Mouse (Mus musculus): ENCODE data around the gene Smc4.
"Not testable (repeated sequence)": the region's sequence is repeated elsewhere in the genome, so short reads cannot be mapped to it uniquely, and the experiment has no call there.

The Smc4 gene

GRCm38 (mm10) chr3:69017181-69017580, 12.6 kb downstream of the Smc4 start:
- no peak for DNase-seq (ENCODE audit: low spot score in 2 of 2)

DNA sequence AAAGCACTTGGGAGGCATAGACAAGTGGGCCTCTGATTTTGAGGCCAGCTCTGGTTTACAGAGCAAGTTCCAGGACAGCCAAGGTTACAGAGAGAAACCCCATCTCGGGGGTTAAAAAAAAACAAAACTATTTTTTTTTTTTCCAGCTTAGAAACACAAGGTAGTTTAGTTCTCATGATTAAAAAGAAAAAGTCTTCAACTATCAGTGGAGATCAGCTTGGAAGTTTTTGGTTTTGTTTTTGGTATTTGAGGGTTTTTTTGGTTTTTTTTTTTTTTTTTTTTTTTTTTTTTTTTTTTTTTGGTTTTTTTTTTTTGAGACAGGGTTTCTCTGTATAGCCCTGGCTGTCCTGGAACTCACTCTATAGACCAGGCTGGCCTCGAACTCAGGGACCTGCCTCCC, 14.1 kb downstream of the Smc4 start:
- DNase-seq (ENCODE audit: low spot score in 2 of 2): not testable (repeated sequence)

DNA sequence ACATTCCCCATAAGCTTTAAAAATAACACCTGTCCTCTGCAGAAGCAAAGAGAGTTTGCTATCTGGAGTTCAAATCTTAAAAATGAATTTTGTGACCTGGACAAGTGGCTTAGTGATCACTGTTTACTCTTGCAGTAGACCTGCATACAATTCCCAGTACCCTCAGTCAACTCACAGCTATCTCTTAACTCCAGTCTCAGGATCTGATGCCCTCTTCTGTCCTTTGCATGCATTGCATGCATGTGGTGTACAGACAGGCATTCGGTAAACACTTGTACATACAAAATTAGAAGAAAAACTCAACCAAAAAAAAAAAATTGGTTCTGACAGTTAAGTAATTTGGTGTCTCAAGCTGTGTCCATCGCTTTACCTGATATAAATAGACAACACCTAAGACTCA, 15.7 kb downstream of the Smc4 start:
- no peak for DNase-seq (ENCODE audit: low spot score in 2 of 2)

GRCm38 (mm10) chr3:69020764-69021163, 16.2 kb downstream of the Smc4 start:
- no peak for DNase-seq (ENCODE audit: low spot score in 2 of 2)

DNA sequence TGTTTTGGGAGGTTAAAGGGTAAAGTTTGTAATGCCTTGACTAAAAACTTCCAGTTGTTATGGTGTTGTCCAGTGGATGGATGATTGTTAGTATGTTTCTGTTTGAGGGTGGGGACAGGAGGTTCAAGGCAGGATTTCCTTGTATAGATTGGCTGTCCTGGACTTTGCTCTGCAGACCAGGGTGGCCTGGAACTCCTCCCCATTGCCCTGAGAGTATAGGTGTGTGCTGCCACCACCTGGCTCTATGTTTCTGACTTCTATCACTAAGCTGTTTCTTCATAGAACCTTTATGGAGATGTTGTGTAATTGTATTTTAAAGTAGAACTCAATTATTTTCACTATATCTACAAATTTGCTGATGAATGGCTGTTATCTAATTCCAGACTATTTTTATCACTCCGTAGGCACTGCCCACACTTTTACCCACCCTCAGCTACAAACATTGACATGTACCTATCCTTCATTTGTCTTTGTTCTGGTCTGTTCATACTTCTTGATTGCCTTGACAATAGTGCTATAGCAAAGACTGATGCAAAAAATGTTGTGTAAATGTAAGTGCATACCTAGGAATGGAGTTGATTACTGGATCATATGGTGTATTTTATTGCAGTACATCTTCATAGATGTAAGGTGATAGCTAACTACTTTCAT, 21.7 kb downstream of the Smc4 start:
- DNase-seq (ENCODE audit: low spot score in 2 of 2): no peak

DNA sequence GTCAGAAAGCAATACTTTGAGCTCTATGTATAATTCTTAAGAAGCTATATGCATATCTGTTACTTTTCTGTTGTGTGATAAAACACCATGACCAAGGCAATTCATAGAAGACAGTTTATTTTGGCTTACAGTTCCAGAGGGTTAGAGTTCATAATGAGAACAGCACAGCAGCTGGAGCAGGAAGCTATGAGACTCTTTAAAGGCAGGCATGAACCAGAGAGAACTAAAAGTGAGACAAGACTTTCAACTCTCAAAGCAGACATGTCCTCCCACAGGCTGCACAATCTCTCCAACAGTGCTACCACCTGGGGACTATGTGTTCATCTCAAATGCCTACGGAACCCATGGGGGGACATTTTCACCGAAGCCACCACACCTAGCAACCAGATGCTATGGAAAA, 35.6 kb downstream of the Smc4 start:
- no peak for DNase-seq (ENCODE audit: low spot score in 2 of 2)

- DNase-seq (ENCODE audit: low spot score in 2 of 2): no peak
These were observed 36.8 kb downstream of the Smc4 start for GRCm38 (mm10) chr3:69041298-69041697.

- no peak for DNase-seq (ENCODE audit: low spot score in 2 of 2)
These were observed 39.6 kb downstream of the Smc4 start for GRCm38 (mm10) chr3:69044167-69044591.

GRCm38 (mm10) chr3:69044645-69045399, 40.3 kb downstream of the Smc4 start, which contains the start of gene Trim59:
TSS of gene Trim59 (minus strand) at chr3:69044755.
- DNase-seq (ENCODE audit: low spot score in 2 of 2): peak; percentile 74 to 79

GRCm38 (mm10) chr3:69045400-69045703, 40.8 kb downstream of the Smc4 start:
- DNase-seq (ENCODE audit: low spot score in 2 of 2): no peak

GRCm38 (mm10) chr3:69045750-69046149, 41.2 kb downstream of the Smc4 start:
- DNase-seq (ENCODE audit: low spot score in 2 of 2): no peak

GRCm38 (mm10) chr3:69046509-69046908, 42.0 kb downstream of the Smc4 start:
- DNase-seq (ENCODE audit: low spot score in 2 of 2): no peak

DNA sequence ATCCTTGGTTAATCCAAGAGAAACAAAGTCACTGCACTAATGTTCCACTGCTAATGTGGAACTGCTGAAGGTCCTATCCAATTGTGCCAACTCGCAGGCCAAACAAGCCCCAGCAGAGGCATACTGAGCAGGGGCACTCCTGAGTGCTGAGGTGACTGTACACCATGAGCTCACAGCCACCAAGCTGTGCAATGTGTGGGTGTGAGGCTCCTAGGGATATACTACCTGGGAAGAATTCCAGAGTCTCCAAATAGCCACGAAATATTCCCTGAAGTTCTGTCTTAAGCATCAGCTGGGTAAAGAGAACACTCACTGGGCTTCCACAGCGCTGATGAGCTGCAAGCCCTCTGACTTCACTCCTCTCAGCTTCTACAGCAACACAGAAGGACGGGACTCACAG, 43.1 kb downstream of the Smc4 start:
- DNase-seq (ENCODE audit: low spot score in 2 of 2): no peak

GRCm38 (mm10) chr3:69049011-69049410, 44.5 kb downstream of the Smc4 start:
- DNase-seq (ENCODE audit: low spot score in 2 of 2): no peak

DNA sequence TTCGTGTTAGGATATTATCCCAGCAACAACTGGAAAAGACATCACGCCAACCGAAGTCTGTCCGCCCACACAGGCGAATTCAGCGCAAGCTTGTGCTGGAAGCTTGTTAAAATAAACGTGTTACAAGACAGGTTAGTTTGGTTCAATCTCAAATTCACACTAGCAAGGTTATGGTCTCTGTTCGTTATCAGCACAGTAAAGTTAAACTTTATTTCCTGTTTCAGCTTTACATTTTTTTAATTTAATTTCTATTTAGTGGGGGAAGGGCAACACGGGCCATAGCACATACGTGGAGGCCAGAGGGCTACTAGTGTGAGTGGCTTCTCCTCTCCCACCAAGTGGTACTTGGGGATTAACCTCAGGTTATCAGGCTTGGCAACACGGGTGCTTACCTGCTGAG, 47.4 kb downstream of the Smc4 start:
- DNase-seq (ENCODE audit: low spot score in 2 of 2): no peak

GRCm38 (mm10) chr3:69054760-69055432, 50.4 kb downstream of the Smc4 start:
- no peak for DNase-seq (ENCODE audit: low spot score in 2 of 2)

GRCm38 (mm10) chr3:69055871-69056270, 51.3 kb downstream of the Smc4 start:
- no peak for DNase-seq (ENCODE audit: low spot score in 2 of 2)

GRCm38 (mm10) chr3:69060672-69061071, 56.1 kb downstream of the Smc4 start:
- DNase-seq (ENCODE audit: low spot score in 2 of 2): no peak

- DNase-seq (ENCODE audit: low spot score in 2 of 2): no peak
These were observed 58.2 kb downstream of the Smc4 start for GRCm38 (mm10) chr3:69062764-69063163.

DNA sequence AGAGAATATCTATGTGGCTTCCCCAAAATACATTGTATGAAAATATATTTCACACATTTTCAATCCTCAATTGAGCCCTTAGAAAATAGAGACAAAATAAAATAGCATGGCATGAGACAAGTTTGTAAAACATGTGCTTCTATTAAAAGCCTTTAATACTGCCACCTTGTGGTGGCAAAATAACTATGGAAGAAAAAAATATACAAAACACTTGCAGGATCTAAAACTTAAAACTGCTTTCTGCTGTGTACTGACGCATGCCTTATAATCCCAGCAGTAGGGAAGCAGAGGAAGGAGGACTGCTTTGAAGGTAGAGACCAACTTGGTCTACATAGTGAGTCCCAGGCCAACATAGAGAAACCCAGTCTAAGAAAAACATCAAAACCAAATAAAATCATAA, 59.5 kb downstream of the Smc4 start:
- no peak for DNase-seq (ENCODE audit: low spot score in 2 of 2)

Measured in frontal cortex, postnatal 14 days (tissue).